Mouse (Mus musculus) right cerebral cortex, adult 2 months (tissue): ENCODE measurements around the gene Dusp1.

Experiments used
- DNase-seq, 2 experiments: peaks; one replicate each; pipeline ENCODE4 v3.0.0; 2021 to 2022; ENCODE audit warnings: low spot score in 2 of 2

Gene Dusp1

GRCm38 (mm10) chr17:26584063-26584462, 22.1 kb upstream of the Dusp1 start:
- no peak for DNase-seq

GRCm38 (mm10) chr17:26583606-26584005, 21.7 kb upstream of the Dusp1 start:
- DNase-seq, result no peak

GRCm38 (mm10) chr17:26583056-26583455, 21.1 kb upstream of the Dusp1 start:
- DNase-seq, result no peak

- no peak for DNase-seq
Measured at GRCm38 (mm10) chr17:26582297-26582696, 20.4 kb upstream of the Dusp1 start.

GRCm38 (mm10) chr17:26580873-26581401, 19.0 kb upstream of the Dusp1 start:
- DNase-seq, result no peak

- no peak for DNase-seq
Measured at GRCm38 (mm10) chr17:26579396-26579795, 17.5 kb upstream of the Dusp1 start.

GRCm38 (mm10) chr17:26578771-26579170, 16.8 kb upstream of the Dusp1 start:
- no peak for DNase-seq

GRCm38 (mm10) chr17:26578162-26578561, 16.2 kb upstream of the Dusp1 start:
- DNase-seq, result no peak

GRCm38 (mm10) chr17:26577309-26577708, 15.4 kb upstream of the Dusp1 start:
- no peak for DNase-seq

- no peak for DNase-seq
Measured at GRCm38 (mm10) chr17:26576833-26577232, 14.9 kb upstream of the Dusp1 start.

GRCm38 (mm10) chr17:26575786-26576690, 14.1 kb upstream of the Dusp1 start:
- peak in 1 of 2 experiments; percentile 67 for DNase-seq

GRCm38 (mm10) chr17:26574701-26575100, 12.8 kb upstream of the Dusp1 start:
- DNase-seq, result no peak

GRCm38 (mm10) chr17:26574118-26574517, 12.2 kb upstream of the Dusp1 start:
- no peak for DNase-seq

- DNase-seq, result no peak
Measured at GRCm38 (mm10) chr17:26572265-26572664, 10.3 kb upstream of the Dusp1 start.

GRCm38 (mm10) chr17:26571377-26571776, 9.4 kb upstream of the Dusp1 start:
- DNase-seq, result no peak

GRCm38 (mm10) chr17:26570651-26571118, 8.8 kb upstream of the Dusp1 start:
- no peak for DNase-seq

- DNase-seq, result no peak
Measured at GRCm38 (mm10) chr17:26569594-26570350, 7.8 kb upstream of the Dusp1 start.

- DNase-seq, result no peak
Measured at GRCm38 (mm10) chr17:26567818-26568173, 5.9 kb upstream of the Dusp1 start.

- DNase-seq, result no peak
Measured at GRCm38 (mm10) chr17:26567142-26567817, 5.4 kb upstream of the Dusp1 start.

GRCm38 (mm10) chr17:26564439-26564838, 2.5 kb upstream of the Dusp1 start:
- DNase-seq, result no peak

- no peak for DNase-seq
Measured at GRCm38 (mm10) chr17:26563476-26563875, 1.5 kb upstream of the Dusp1 start.

GRCm38 (mm10) chr17:26562292-26562691, 364 bp upstream of the Dusp1 start:
- no peak for DNase-seq
